In the genomic region with DNA sequence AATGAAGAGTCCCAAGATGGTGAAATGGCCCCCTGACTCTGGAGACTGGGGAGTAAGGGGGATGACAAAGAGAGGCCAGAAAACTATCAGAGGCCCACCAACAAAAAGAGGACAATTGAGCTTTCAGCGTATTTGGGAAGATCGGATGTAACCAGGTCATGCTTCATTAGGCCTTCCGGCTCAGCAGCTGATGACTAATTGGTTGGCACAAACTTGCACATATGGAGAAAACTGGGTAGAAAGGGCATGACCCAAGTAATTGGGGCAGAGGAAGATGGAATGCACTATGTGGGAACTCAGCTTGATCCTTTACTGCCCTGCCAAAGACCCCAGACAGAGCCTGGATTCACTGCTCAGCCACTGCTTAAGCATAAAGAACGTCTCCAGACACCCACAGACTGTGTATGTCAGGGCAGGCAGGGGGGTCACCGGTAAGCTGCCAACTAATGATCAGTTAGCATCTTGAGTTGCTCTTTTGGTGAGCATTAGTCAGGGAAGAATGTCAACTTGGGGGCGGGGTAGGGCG, we compare ENCODE assay signal across 34 mouse cellular contexts. TPM values are rescaled to one million over a fixed set of nuclear protein-coding genes. Genes with fewer than 3 reads are reported as not detected.
DNase-seq lines count a peak whose midpoint lies in the region; ATAC-seq and TF ChIP-seq lines count a peak whose summit lies in the region.
"Had no signal": no experiment of that assay in that cellular context is flagged by ENCODE, and none has a peak within 500 bp of the region (broad histone marks: within the 10 kb centered on the region; RNA-seq: fewer than 3 reads in every experiment).

No protein-coding gene starts in this region.

- no peaks in the 10 kb centered on the region for H3K9me3 ChIP-seq in hindbrain, postnatal 0 days (ENCODE audit: low read length)
- no peaks in the 10 kb centered on the region for H3K9me3 ChIP-seq in hindbrain, embryonic 14.5 days (ENCODE audit: control insufficient read depth, low read length)
- H3K9me3 ChIP-seq: hindbrain, embryonic 13.5 days; limb, embryonic 10.5 days; limb, embryonic 15.5 days; liver, embryonic 13.5 days; midbrain, embryonic 13.5 days; neural tube, embryonic 13.5 days had no signal

- no peaks in the 10 kb centered on the region for H3K4me1 ChIP-seq in hindbrain, postnatal 0 days (ENCODE audit: insufficient read depth, low read length)
- no peaks in the 10 kb centered on the region for H3K4me1 ChIP-seq in hindbrain, embryonic 14.5 days (replicated peaks; ENCODE audit: control insufficient read depth, insufficient read depth, low read length)
- H3K4me1 ChIP-seq: hindbrain, embryonic 13.5 days; limb, embryonic 15.5 days; midbrain, embryonic 13.5 days; neural tube, embryonic 13.5 days had no signal

- WGBS in hindbrain, postnatal 0 days: 39% methylated on average over 7 of the region's 7 CpGs
- WGBS in hindbrain, embryonic 14.5 days: 45% methylated on average over 7 of the region's 7 CpGs

- ATAC-seq in hindbrain, postnatal 0 days: peak; percentile 27
- no peak for ATAC-seq in hindbrain, embryonic 14.5 days (ENCODE audit: low FRiP score)
- ATAC-seq: forebrain, embryonic 14.5 days; inflammation-experienced regulatory T-cells, adult 6 months; lung, postnatal 0 days; midbrain, embryonic 13.5 days had no signal

- H3K4me3 ChIP-seq in hindbrain, postnatal 0 days (ENCODE audit: low read length): no peak overlapping the region
- H3K4me3 ChIP-seq in hindbrain, embryonic 14.5 days (replicated peaks; ENCODE audit: low read length): no peak overlapping the region
- H3K4me3 ChIP-seq: hindbrain, embryonic 13.5 days; limb, embryonic 10.5 days; limb, embryonic 15.5 days; liver, embryonic 13.5 days; midbrain, embryonic 13.5 days; neural tube, embryonic 13.5 days had no signal

- no peak overlapping the region for H3K27ac ChIP-seq in hindbrain, postnatal 0 days
- H3K27ac ChIP-seq in hindbrain, embryonic 14.5 days: no peak overlapping the region
- H3K27ac ChIP-seq: hindbrain, embryonic 13.5 days; kidney, postnatal 0 days; limb, embryonic 10.5 days; limb, embryonic 15.5 days; liver, embryonic 13.5 days; macrophage; midbrain, embryonic 13.5 days; neural tube, embryonic 13.5 days had no signal

- H3K9ac ChIP-seq in hindbrain, postnatal 0 days (replicated peaks; ENCODE audit: low read length): no peak overlapping the region
- no peak overlapping the region for H3K9ac ChIP-seq in hindbrain, embryonic 14.5 days
- H3K9ac ChIP-seq: hindbrain, embryonic 13.5 days; limb, embryonic 15.5 days; liver, embryonic 13.5 days; midbrain, embryonic 13.5 days; neural tube, embryonic 13.5 days had no signal

- peak; percentile 26 for DNase-seq in hindbrain, postnatal 0 days (ENCODE audit: low spot score)
- DNase-seq in hindbrain, embryonic 14.5 days (ENCODE audit: low spot score): no peak
- DNase-seq in brain, adult 2 months (ENCODE audit: low read depth, low spot score): peak; percentile 21
- peak; percentile 75 for DNase-seq in retina, embryonic 14.5 days (ENCODE audit: low spot score)
- DNase-seq in frontal cortex, postnatal 10 days (ENCODE audit: low spot score in 2 of 2): no peak
- no peak for DNase-seq in heart, postnatal 36 days
- DNase-seq in layer of hippocampus, adult 9-10 months (ENCODE audit: low spot score): no peak
- DNase-seq: adrenal gland, postnatal 36 days; B cell, adult 2 months; cerebellum, adult 8-10 months; cerebellum, postnatal 25 days; gastrocnemius, postnatal 25 days; heart, adult 11 months; heart, postnatal 4 days; kidney, adult 8-10 months; liver, embryonic 13.5 days; lung, adult 18-20 months; thymus, adult 2 months; thymus, postnatal 36 days had no signal

- TF ChIP-seq CTCF in hindbrain, postnatal 0 days (IDR thresholded peaks at IDR 0.05; ENCODE audit: low read depth): no peak

- intact Hi-C loops in heart, postnatal 36 days (cut with DNase I): no loop called here

- no peak overlapping the region for H3K4me2 ChIP-seq in hindbrain, postnatal 0 days (ENCODE audit: low read depth, low read length)
- no peak overlapping the region for H3K4me2 ChIP-seq in hindbrain, embryonic 14.5 days (replicated peaks)
- H3K4me2 ChIP-seq: heart, embryonic 11.5 days; hindbrain, embryonic 13.5 days; limb, embryonic 15.5 days; liver, embryonic 13.5 days; midbrain, embryonic 13.5 days; neural tube, embryonic 13.5 days had no signal

- H3K27me3 ChIP-seq in hindbrain, postnatal 0 days (ENCODE audit: insufficient read depth, low read length): no peaks in the 10 kb centered on the region
- no peaks in the 10 kb centered on the region for H3K27me3 ChIP-seq in hindbrain, embryonic 14.5 days (ENCODE audit: control insufficient read depth, insufficient read depth, low read length)
- H3K27me3 ChIP-seq: limb, embryonic 15.5 days; midbrain, embryonic 13.5 days; neural tube, embryonic 13.5 days had no signal

- no peaks in the 10 kb centered on the region for H3K36me3 ChIP-seq in hindbrain, postnatal 0 days (ENCODE audit: insufficient read depth, low read length)
- H3K36me3 ChIP-seq in hindbrain, embryonic 14.5 days (replicated peaks; ENCODE audit: control insufficient read depth, insufficient read depth): no peaks in the 10 kb centered on the region
- H3K36me3 ChIP-seq: hindbrain, embryonic 13.5 days; limb, embryonic 10.5 days; limb, embryonic 15.5 days; liver, embryonic 13.5 days; midbrain, embryonic 13.5 days; neural tube, embryonic 13.5 days had no signal

RNA-seq across cellular contexts. Expression of gene Hkdc1, which starts 3.4 kb away (rescaled TPM):
- 2.1 and 2.5 TPM in 2 replicates for total RNA-seq in hindbrain, postnatal 0 days (2014; rRNA removed)
- 0.82 and 1.1 TPM in 2 replicates for polyA plus RNA-seq in hindbrain, postnatal 0 days (2015; fragmentation: Nextera tagmentation; extraction: Ambion mirVana)
- polyA plus RNA-seq in hindbrain, embryonic 14.5 days (2014; fragmentation: Nextera tagmentation; extraction: Ambion mirVana): 0.34 and 0.59 TPM in 2 replicates
- total RNA-seq in heart, postnatal 36 days (2021): not detected
- total RNA-seq: adrenal gland, adult 18-20 months; adrenal gland, postnatal 36 days; gastrocnemius, adult 18-20 months; heart, postnatal 4 days; megakaryocyte-erythroid progenitor cell, adult 5-6 weeks had no signal
- polyA plus RNA-seq: inflammation-experienced regulatory T-cells, adult 6 months; macrophage had no signal

RNA-seq across cellular contexts. Expression of gene 4930507D05Rik, which starts 30.4 kb away (rescaled TPM):
- 1.9 and 2.4 TPM in 2 replicates for total RNA-seq in hindbrain, postnatal 0 days (2014; rRNA removed)
- polyA plus RNA-seq in hindbrain, postnatal 0 days (2015; fragmentation: Nextera tagmentation; extraction: Ambion mirVana): 1.0 and 1.5 TPM in 2 replicates
- 1.3 and 1.8 TPM in 2 replicates for polyA plus RNA-seq in hindbrain, embryonic 14.5 days (2014; fragmentation: Nextera tagmentation; extraction: Ambion mirVana)
- total RNA-seq in heart, postnatal 36 days (2021): under 1 TPM in 1 of 2 experiments, not detected in 1; 0.58 TPM
- total RNA-seq: gastrocnemius, adult 18-20 months; gastrocnemius, postnatal 25 days had no signal
- polyA plus RNA-seq: inflammation-experienced regulatory T-cells, adult 6 months; macrophage; spleen, adult 2 months had no signal

RNA-seq across cellular contexts. Expression of gene Supv3l1, which starts 30.6 kb away (rescaled TPM):
- 24.8 and 25.8 TPM in 2 replicates for total RNA-seq in hindbrain, postnatal 0 days (2014; rRNA removed)
- 15.8 and 16.7 TPM in 2 replicates for polyA plus RNA-seq in hindbrain, postnatal 0 days (2015; fragmentation: Nextera tagmentation; extraction: Ambion mirVana)
- 18.8 and 20.5 TPM in 2 replicates for polyA plus RNA-seq in hindbrain, embryonic 14.5 days (2014; fragmentation: Nextera tagmentation; extraction: Ambion mirVana)
- 10 to 100 TPM; 34.8 to 35.7 TPM for total RNA-seq in heart, postnatal 36 days (2021)

RNA-seq across cellular contexts. Expression of gene Hk1, which starts 39.2 kb away (rescaled TPM):
- 87.7 and 99.6 TPM in 2 replicates for total RNA-seq in hindbrain, postnatal 0 days (2014; rRNA removed)
- 140 and 144 TPM in 2 replicates for polyA plus RNA-seq in hindbrain, postnatal 0 days (2015; fragmentation: Nextera tagmentation; extraction: Ambion mirVana)
- 89.9 and 105 TPM in 2 replicates for polyA plus RNA-seq in hindbrain, embryonic 14.5 days (2014; fragmentation: Nextera tagmentation; extraction: Ambion mirVana)
- total RNA-seq in heart, postnatal 36 days (2021): 100 to 1,000 TPM in 1 of 2 experiments, 10 to 100 TPM in 1; 99.7 to 113 TPM

Comparison
In these comparisons a context has a peak if more than half of its experiments do, and no peak if none do; other contexts are left out.
1. DNase-seq: peak in hindbrain, postnatal 0 days (single experiment), brain, adult 2 months (single experiment) and retina, embryonic 14.5 days (single experiment); none in hindbrain, embryonic 14.5 days (single experiment), frontal cortex, postnatal 10 days (0 of 2), heart, postnatal 36 days (0 of 2) and layer of hippocampus, adult 9-10 months (single experiment).